Mouse (Mus musculus): ENCODE measurements around the gene Tmem151b. TPM values are rescaled to one million over a fixed set of nuclear protein-coding genes. Genes with fewer than 3 reads are reported as not detected.

Gene Tmem151b
- polyA plus RNA-seq, 1 experiment = not detected

- Histone ChIP-seq H3K4me3 (replicated peaks) (no peak overlapping the region), H3K9me3 (ENCODE audit: control insufficient read depth, low read length) (no peaks in the 10 kb centered on the region), H3K27me3 (ENCODE audit: control insufficient read depth) (peaks cover 5% of the 10 kb centered on the region), H3K36me3 (ENCODE audit: control insufficient read depth) (no peaks in the 10 kb centered on the region), H3K4me1 (ENCODE audit: control insufficient read depth) (no peaks in the 10 kb centered on the region; the same call in 1 of the 2 replicates)
- TF ChIP-seq TAL1 (IDR thresholded peaks at IDR 0.05; ENCODE audit: low read length) = no peak
- no peak for TF ChIP-seq GATA1 (IDR thresholded peaks at IDR 0.05; ENCODE audit: low read length)
Observed at GRCm38 (mm10) chr17:45498397-45498796, 51.1 kb downstream of the Tmem151b start.

GRCm38 (mm10) chr17:45495398-45495797, 54.1 kb downstream of the Tmem151b start:
- no peak for TF ChIP-seq TAL1 (IDR thresholded peaks at IDR 0.05; ENCODE audit: low read length)
- no peak for TF ChIP-seq GATA1 (IDR thresholded peaks at IDR 0.05; ENCODE audit: low read length)
- no peaks in the 10 kb centered on the region for H3K36me3 ChIP-seq (ENCODE audit: control insufficient read depth)
- H3K27me3 ChIP-seq (ENCODE audit: control insufficient read depth) = peaks cover 9% of the 10 kb centered on the region
- no peak overlapping the region for H3K4me3 ChIP-seq (replicated peaks)
- no peaks in the 10 kb centered on the region for H3K4me1 ChIP-seq (ENCODE audit: control insufficient read depth)
- no peaks in the 10 kb centered on the region for H3K9me3 ChIP-seq (ENCODE audit: control insufficient read depth, low read length)

Other genes with a start within 250 kb of the Tmem151b start
- gene Cdc5l, start 115.9 kb downstream of the Tmem151b start, polyA plus RNA-seq (2012) = 0.74 and 0.98 TPM in 2 replicates
- gene Spats1, start 74.3 kb downstream of the Tmem151b start, polyA plus RNA-seq (2012) = not detected in 2 replicates
- 1.3 and 1.7 TPM in 2 replicates for gene Aars2, start 42.8 kb downstream of the Tmem151b start, polyA plus RNA-seq (2012)
- not detected in 2 replicates for gene Tcte1, start 26.2 kb downstream of the Tmem151b start, polyA plus RNA-seq (2012)
- 0.02 and 0.06 TPM in 2 replicates for gene Nfkbie, start 6.0 kb upstream of the Tmem151b start, polyA plus RNA-seq (2012)
- gene Slc35b2, start 14.2 kb upstream of the Tmem151b start, polyA plus RNA-seq (2012) = 1.7 TPM in 2 replicates
- 36.9 and 62.9 TPM in 2 replicates for gene Hsp90ab1, start 23.6 kb upstream of the Tmem151b start, polyA plus RNA-seq (2012)
- gene Slc29a1, start 49.9 kb upstream of the Tmem151b start, polyA plus RNA-seq (2012) = 77.5 and 78.0 TPM in 2 replicates
- gene Mymx, start 52.4 kb upstream of the Tmem151b start, polyA plus RNA-seq (2012) = 0.44 TPM in 1 of 2 replicates, not detected in the other
- gene Capn11, start 109.6 kb upstream of the Tmem151b start, polyA plus RNA-seq (2012) = 0.01 TPM in 1 of 2 replicates, not detected in the other
- 60.8 and 73.7 TPM in 2 replicates for gene Mrpl14, start 136.6 kb upstream of the Tmem151b start, polyA plus RNA-seq (2012)
- gene Tmem63b, start 137.2 kb upstream of the Tmem151b start, polyA plus RNA-seq (2012) = 1.2 and 1.7 TPM in 2 replicates
- not detected in 2 replicates for gene 1600014C23Rik, start 184.2 kb upstream of the Tmem151b start, polyA plus RNA-seq (2012)

Data from erythroblast, embryonic 14.5 days (primary cell).